Mouse (Mus musculus): ENCODE results near the gene Rab12. TPM values are rescaled to one million over a fixed set of nuclear protein-coding genes. Genes with fewer than 3 reads are reported as not detected.
A peak's percentile ranks its signal among the peaks of the same experiment; 100 is the strongest.

Gene Rab12
- total RNA-seq, 2 experiments from 2014 or later, result 15.3 to 22.4 TPM

GRCm38 (mm10) chr17:66450526-66451070, 68.9 kb downstream of the Rab12 start:
- no peak for ATAC-seq (replicated peaks; ENCODE audit: low FRiP score, low TSS enrichment, poor library complexity, severe bottlenecking)

- ATAC-seq (replicated peaks; ENCODE audit: low FRiP score, low TSS enrichment, poor library complexity, severe bottlenecking), result 0 out of 2 replicates have a peak, but pooled peaks have one; percentile 28
Observed at GRCm38 (mm10) chr17:66449460-66450341, 69.8 kb downstream of the Rab12 start, which contains the start of gene Mtcl1. Gene Mtcl1, minus strand, starts transcription at chr17:66449750.

GRCm38 (mm10) chr17:66448421-66449405, 70.8 kb downstream of the Rab12 start:
- no peak for ATAC-seq (replicated peaks; ENCODE audit: low FRiP score, low TSS enrichment, poor library complexity, severe bottlenecking)

- no peak for ATAC-seq (replicated peaks; ENCODE audit: low FRiP score, low TSS enrichment, poor library complexity, severe bottlenecking)
Observed at GRCm38 (mm10) chr17:66447978-66448377, 71.6 kb downstream of the Rab12 start.

- ATAC-seq (replicated peaks; ENCODE audit: low FRiP score, low TSS enrichment, poor library complexity, severe bottlenecking), result no peak
Observed at GRCm38 (mm10) chr17:66447007-66447312, 72.6 kb downstream of the Rab12 start.

GRCm38 (mm10) chr17:66446196-66447006, 73.1 kb downstream of the Rab12 start:
- no peak for ATAC-seq (replicated peaks; ENCODE audit: low FRiP score, low TSS enrichment, poor library complexity, severe bottlenecking)

Other genes with a start within 250 kb of the Rab12 start
- gene Mtcl1, start 70.0 kb downstream of the Rab12 start, total RNA-seq (2014; fragmentation: Nextera tagmentation), result not detected in 2 replicates
- not detected in 2 replicates for gene Mtcl1, start 70.0 kb downstream of the Rab12 start, total RNA-seq (2017)
- not detected in 2 replicates for gene Themis3, start 74.9 kb upstream of the Rab12 start, total RNA-seq (2014; fragmentation: Nextera tagmentation)
- not detected in 2 replicates for gene Themis3, start 74.9 kb upstream of the Rab12 start, total RNA-seq (2017)